Mouse (Mus musculus) kidney, adult 2 months (tissue): Measurements from ENCODE around the gene Serpinf1. TPM values are rescaled to one million over a fixed set of nuclear protein-coding genes. Genes with fewer than 3 reads are reported as not detected.

Source experiments
- DNase-seq: peaks from one replicate; pipeline ENCODE4 v3.0.0; 2021
- H3K27ac ChIP-seq: fragments of 200-500 bp; 2 replicates; pipeline ENCODE4 v1.5.1; 2012; ENCODE audit warnings: low read depth, low read length, control low read depth, inconsistent platforms; ENCODE audit not compliant: insufficient read depth
- H3K27me3 ChIP-seq: fragments of 200-500 bp; replicated peaks from 2 replicates; pipeline ENCODE4 v1.6.1; 2012; ENCODE audit warnings: mild to moderate bottlenecking, moderate library complexity, low read length, inconsistent platforms; ENCODE audit not compliant: control insufficient read depth, insufficient read depth
- H3K36me3 ChIP-seq: fragments of 200-500 bp; 2 replicates; pipeline ENCODE4 v1.6.1; 2012; ENCODE audit warnings: mild to moderate bottlenecking, moderate library complexity, low read length, inconsistent platforms; ENCODE audit not compliant: control insufficient read depth, insufficient read depth
- H3K4me1 ChIP-seq: fragments of 200-500 bp; 2 replicates; pipeline ENCODE4 v1.6.1; 2011; ENCODE audit warnings: low read length; ENCODE audit not compliant: control insufficient read depth, insufficient read depth
- H3K4me3 ChIP-seq: fragments of 200-500 bp; 2 replicates; pipeline ENCODE4 v1.5.1; 2011; ENCODE audit warnings: mild to moderate bottlenecking, low read depth, low read length, control low read depth; ENCODE audit not compliant: insufficient read depth
- CTCF ChIP-seq: fragments of 200-500 bp; conservative IDR thresholded peaks from 2 replicates; pipeline ENCODE4 v1.5.1; 2011; ENCODE audit warnings: low read depth, mild to moderate bottlenecking, control low read depth, low read length, moderate library complexity, mixed read lengths; ENCODE audit not compliant: insufficient read depth, insufficient read length
- POLR2A ChIP-seq: fragments of 200-500 bp; IDR thresholded peaks from one replicate; pipeline ENCODE4 v1.6.1; 2011; ENCODE audit warnings: low read depth, low read length, control low read depth
- WGBS: fragments of 180-500 bp; shearing (Covaris S2); methylation state at CpG from one replicate; pipeline ENCODE4 v1.1.7; 2018; 5-methylcytosine and 5-hydroxymethylcytosine counted together
- polyA plus RNA-seq: library from polyadenylated mRNA; depleted of rRNA; stranded (reverse); fragments of >200 nt; gene quantifications from 2 replicates; pipeline ENCODE4 v1.2.3, GENCODE M21; 2012

Gene Serpinf1
- polyA plus RNA-seq, 1 experiment = 17.2 TPM

GRCm38 (mm10) chr11:75449695-75450094 is 27.2 kb upstream of the Serpinf1 start:
- H3K27me3 ChIP-seq = no peaks in the 10 kb centered on the region
- DNase-seq = no peak
- H3K4me3 ChIP-seq = no peak overlapping the region
- H3K36me3 ChIP-seq = peaks cover 7% of the 10 kb centered on the region
- H3K27ac ChIP-seq = no peak overlapping the region
- TF ChIP-seq CTCF = no peak
- WGBS = 68% methylated on average over 7 of the region's 7 CpGs
- peaks cover 6% of the 10 kb centered on the region for H3K4me1 ChIP-seq

- Histone ChIP-seq H3K27ac (no peak overlapping the region), H3K4me3 (no peak overlapping the region), H3K4me1 (peaks cover 12% of the 10 kb centered on the region), H3K27me3 (no peaks in the 10 kb centered on the region), H3K36me3 (peaks cover 7% of the 10 kb centered on the region)
- TF ChIP-seq CTCF (no peak), POLR2A (no peak)
- DNase-seq = no peak
- WGBS = 79% methylated on average over 3 of the region's 3 CpGs
Measured at GRCm38 (mm10) chr11:75448575-75448974, 26.1 kb upstream of the Serpinf1 start.

- peak; percentile 95 for DNase-seq
- Histone ChIP-seq H3K4me3 (no peak overlapping the region), H3K27ac (peak overlapping the region; percentile 58), H3K4me1 (peaks cover 29% of the 10 kb centered on the region), H3K27me3 (no peaks in the 10 kb centered on the region), H3K36me3 (peaks cover 7% of the 10 kb centered on the region)
- no peak for TF ChIP-seq POLR2A
- 0 out of 2 replicates have a peak, but pooled peaks have one; percentile 14 for TF ChIP-seq CTCF
- WGBS = 57% methylated on average over 8 of the region's 8 CpGs
Measured at GRCm38 (mm10) chr11:75443711-75444110, 21.2 kb upstream of the Serpinf1 start.

GRCm38 (mm10) chr11:75441601-75442000 is 19.1 kb upstream of the Serpinf1 start:
- Histone ChIP-seq H3K4me3 (no peak overlapping the region), H3K27ac (0 out of 2 replicates have a peak overlapping the region, but pooled peaks have one; percentile 4), H3K27me3 (no peaks in the 10 kb centered on the region), H3K36me3 (peaks cover 7% of the 10 kb centered on the region), H3K4me1 (peaks cover 29% of the 10 kb centered on the region)
- no peak for TF ChIP-seq POLR2A
- TF ChIP-seq CTCF = 0 out of 2 replicates have a peak, but pooled peaks have one; percentile 9
- peak; percentile 89 for DNase-seq
- 59% methylated on average over 16 of the region's 16 CpGs for WGBS

- TF ChIP-seq CTCF (no peak), POLR2A (no peak)
- Histone ChIP-seq H3K36me3 (peaks cover 7% of the 10 kb centered on the region), H3K27ac (no peak overlapping the region), H3K27me3 (no peaks in the 10 kb centered on the region), H3K4me1 (peaks cover 29% of the 10 kb centered on the region), H3K4me3 (no peak overlapping the region)
- WGBS = 90% methylated on average over 7 of the region's 7 CpGs
- no peak for DNase-seq
Measured at GRCm38 (mm10) chr11:75441034-75441433, 18.5 kb upstream of the Serpinf1 start.

GRCm38 (mm10) chr11:75439951-75440350 is 17.4 kb upstream of the Serpinf1 start:
- peak; percentile 66 for DNase-seq
- WGBS = 91% methylated on average over 3 of the region's 3 CpGs
- Histone ChIP-seq H3K4me3 (no peak overlapping the region), H3K4me1 (peaks cover 29% of the 10 kb centered on the region), H3K36me3 (no peaks in the 10 kb centered on the region), H3K27ac (no peak overlapping the region), H3K27me3 (no peaks in the 10 kb centered on the region)
- TF ChIP-seq CTCF = no peak
- no peak for TF ChIP-seq POLR2A

GRCm38 (mm10) chr11:75439363-75439762 is 16.9 kb upstream of the Serpinf1 start, which contains the start of gene Serpinf2:
Gene Serpinf2 (minus strand): TSS chr11:75439591.
- peaks cover 26% of the 10 kb centered on the region for H3K4me1 ChIP-seq
- H3K27me3 ChIP-seq = no peaks in the 10 kb centered on the region
- H3K27ac ChIP-seq = peak within 1 kb of the TSS; percentile 81
- TF ChIP-seq POLR2A (peak; percentile 66), CTCF (no peak)
- no peaks in the 10 kb centered on the region for H3K36me3 ChIP-seq
- peak within 1 kb of the TSS; percentile 35 for H3K4me3 ChIP-seq
- DNase-seq = peak; percentile 87
- 49% methylated on average over 6 of the region's 6 CpGs for WGBS

GRCm38 (mm10) chr11:75438804-75439203 is 16.3 kb upstream of the Serpinf1 start:
- Histone ChIP-seq H3K4me1 (peaks cover 22% of the 10 kb centered on the region), H3K36me3 (no peaks in the 10 kb centered on the region; the same call in 1 of the 2 replicates), H3K27ac (peak overlapping the region; percentile 81), H3K4me3 (peak overlapping the region; percentile 35), H3K27me3 (no peaks in the 10 kb centered on the region)
- WGBS = 62% methylated on average over 3 of the region's 3 CpGs
- TF ChIP-seq POLR2A (peak; percentile 18), CTCF (no peak)
- DNase-seq = peak; percentile 86
